Mouse (Mus musculus): Measurements from ENCODE around the gene Gm3336. TPM values are rescaled to one million over a fixed set of nuclear protein-coding genes. Genes with fewer than 3 reads are reported as not detected.

The Gm3336 gene
- polyA plus RNA-seq, 1 experiment, result not detected

DNA sequence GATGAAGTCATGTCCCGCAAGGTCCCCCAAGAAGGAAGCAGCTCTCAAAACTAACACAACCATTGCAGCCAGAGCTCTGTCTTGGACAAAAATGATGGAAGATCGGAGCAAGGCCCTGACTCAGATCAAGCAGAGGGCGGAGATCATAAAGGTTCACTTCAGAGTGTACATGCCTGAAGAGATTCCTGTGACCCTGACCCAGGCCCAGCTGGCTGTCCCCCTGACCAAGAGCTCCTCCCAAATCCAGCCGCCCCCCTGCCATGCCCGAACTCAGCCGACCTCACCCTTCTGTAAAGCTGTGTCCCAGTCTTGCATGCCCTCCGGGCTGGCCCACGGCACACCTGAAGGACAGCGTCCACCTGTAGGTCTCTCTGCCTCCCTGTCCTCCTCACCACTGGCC, 8.5 kb upstream of the Gm3336 start:
- Histone ChIP-seq H3K4me3 (ENCODE audit: insufficient read depth, low read length) (no peak overlapping the region), H3K27ac (ENCODE audit: insufficient read depth, low read length) (no peak overlapping the region), H3K4me1 (ENCODE audit: control insufficient read depth, insufficient read depth, low read length) (no peaks in the 10 kb centered on the region)
- no peak for TF ChIP-seq CTCF (IDR thresholded peaks at IDR 0.05; ENCODE audit: borderline replicate concordance, insufficient read depth, low read length)
- TF ChIP-seq POLR2A (IDR thresholded peaks at IDR 0.05; ENCODE audit: low read depth, low read length), result no peak

DNA sequence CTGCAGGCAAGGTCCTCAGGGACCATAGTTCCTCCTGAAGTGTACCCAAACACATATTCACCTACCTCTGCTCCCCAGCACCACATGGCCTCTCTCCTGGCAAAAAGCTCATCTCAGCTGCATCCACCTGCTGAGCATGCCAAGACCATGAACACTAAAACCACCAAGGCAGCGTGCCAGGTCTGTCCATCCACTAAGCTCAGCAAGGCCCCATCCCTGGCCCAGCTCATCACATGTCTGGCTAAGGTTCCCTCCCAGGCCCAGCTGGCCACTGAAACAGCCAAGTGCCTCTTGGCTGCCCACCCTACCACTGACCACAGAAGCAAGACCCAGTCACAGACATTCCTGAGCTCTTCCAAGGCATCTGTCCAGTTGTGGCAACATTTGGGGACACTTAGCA, 8.0 kb upstream of the Gm3336 start:
- H3K4me1 ChIP-seq (ENCODE audit: control insufficient read depth, insufficient read depth, low read length), result no peaks in the 10 kb centered on the region
- no peak overlapping the region for H3K27ac ChIP-seq (ENCODE audit: insufficient read depth, low read length)
- no peak overlapping the region for H3K4me3 ChIP-seq (ENCODE audit: insufficient read depth, low read length)
- TF ChIP-seq POLR2A (IDR thresholded peaks at IDR 0.05; ENCODE audit: low read depth, low read length), result no peak
- no peak for TF ChIP-seq CTCF (IDR thresholded peaks at IDR 0.05; ENCODE audit: borderline replicate concordance, insufficient read depth, low read length)

GRCm38 (mm10) chr8:70711041-70711440, 7.3 kb upstream of the Gm3336 start:
- Histone ChIP-seq H3K4me1 (ENCODE audit: control insufficient read depth, insufficient read depth, low read length) (no peaks in the 10 kb centered on the region), H3K27ac (ENCODE audit: insufficient read depth, low read length) (no peak overlapping the region)
- no peak for TF ChIP-seq CTCF (IDR thresholded peaks at IDR 0.05; ENCODE audit: borderline replicate concordance, insufficient read depth, low read length)
- no peak for TF ChIP-seq POLR2A (IDR thresholded peaks at IDR 0.05; ENCODE audit: low read depth, low read length)

DNA sequence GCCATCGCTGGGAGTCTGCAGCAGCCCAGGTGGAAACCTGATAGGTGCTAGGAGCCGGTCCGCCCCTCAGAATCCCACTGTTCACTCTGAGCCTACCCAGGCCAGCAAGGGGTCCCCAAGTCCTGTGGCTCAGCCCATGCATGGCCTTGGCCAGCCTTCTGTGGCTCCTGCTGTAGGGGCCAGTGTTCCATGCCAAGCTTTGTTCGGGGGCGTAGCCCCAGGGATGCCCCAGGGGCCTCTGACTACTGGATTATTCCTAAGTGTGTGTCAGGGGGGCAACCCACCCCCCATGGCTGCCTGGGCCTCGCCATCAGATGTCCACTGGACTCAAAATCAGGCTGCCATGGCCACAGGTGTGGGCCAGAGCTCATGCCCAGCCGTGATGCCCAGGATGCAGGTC, 4.4 kb upstream of the Gm3336 start:
- TF ChIP-seq POLR2A (IDR thresholded peaks at IDR 0.05; ENCODE audit: low read depth, low read length) (no peak), CTCF (IDR thresholded peaks at IDR 0.05; ENCODE audit: borderline replicate concordance, insufficient read depth, low read length) (no peak)
- no peaks in the 10 kb centered on the region for H3K4me1 ChIP-seq (ENCODE audit: control insufficient read depth, insufficient read depth, low read length)
- no peak overlapping the region for H3K27ac ChIP-seq (ENCODE audit: insufficient read depth, low read length)
- H3K4me3 ChIP-seq (ENCODE audit: insufficient read depth, low read length), result no peak overlapping the region

More at GRCm38 (mm10) chr8:70711041-70711440, 7.3 kb upstream of the Gm3336 start:
- H3K4me3 ChIP-seq (ENCODE audit: insufficient read depth, low read length), result no peak overlapping the region

DNA sequence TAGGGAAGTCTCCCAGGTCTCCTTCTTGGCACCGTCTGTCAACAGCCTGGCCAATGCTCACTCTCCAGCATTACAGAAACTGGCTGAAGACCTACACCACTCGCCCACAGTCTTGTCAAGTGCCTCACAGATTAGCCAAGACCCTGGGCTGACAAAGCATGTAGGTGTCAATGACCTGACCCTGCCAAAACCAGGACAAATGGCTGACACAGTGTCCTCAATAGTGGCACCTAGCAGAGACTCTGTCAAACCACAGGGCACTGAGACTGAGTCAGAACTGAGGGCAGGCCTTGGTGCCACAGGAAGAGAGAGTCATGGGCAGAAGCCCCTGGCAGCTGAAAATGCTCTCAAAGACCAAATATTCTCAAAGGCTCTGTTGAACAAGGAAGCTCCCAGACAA, 3.3 kb upstream of the Gm3336 start:
- no peaks in the 10 kb centered on the region for H3K4me1 ChIP-seq (ENCODE audit: control insufficient read depth, insufficient read depth, low read length)
- TF ChIP-seq CTCF (IDR thresholded peaks at IDR 0.05; ENCODE audit: borderline replicate concordance, insufficient read depth, low read length) (no peak), POLR2A (IDR thresholded peaks at IDR 0.05; ENCODE audit: low read depth, low read length) (no peak)
- H3K27ac ChIP-seq (ENCODE audit: insufficient read depth, low read length), result no peak overlapping the region
- no peak overlapping the region for H3K4me3 ChIP-seq (ENCODE audit: insufficient read depth, low read length)

DNA sequence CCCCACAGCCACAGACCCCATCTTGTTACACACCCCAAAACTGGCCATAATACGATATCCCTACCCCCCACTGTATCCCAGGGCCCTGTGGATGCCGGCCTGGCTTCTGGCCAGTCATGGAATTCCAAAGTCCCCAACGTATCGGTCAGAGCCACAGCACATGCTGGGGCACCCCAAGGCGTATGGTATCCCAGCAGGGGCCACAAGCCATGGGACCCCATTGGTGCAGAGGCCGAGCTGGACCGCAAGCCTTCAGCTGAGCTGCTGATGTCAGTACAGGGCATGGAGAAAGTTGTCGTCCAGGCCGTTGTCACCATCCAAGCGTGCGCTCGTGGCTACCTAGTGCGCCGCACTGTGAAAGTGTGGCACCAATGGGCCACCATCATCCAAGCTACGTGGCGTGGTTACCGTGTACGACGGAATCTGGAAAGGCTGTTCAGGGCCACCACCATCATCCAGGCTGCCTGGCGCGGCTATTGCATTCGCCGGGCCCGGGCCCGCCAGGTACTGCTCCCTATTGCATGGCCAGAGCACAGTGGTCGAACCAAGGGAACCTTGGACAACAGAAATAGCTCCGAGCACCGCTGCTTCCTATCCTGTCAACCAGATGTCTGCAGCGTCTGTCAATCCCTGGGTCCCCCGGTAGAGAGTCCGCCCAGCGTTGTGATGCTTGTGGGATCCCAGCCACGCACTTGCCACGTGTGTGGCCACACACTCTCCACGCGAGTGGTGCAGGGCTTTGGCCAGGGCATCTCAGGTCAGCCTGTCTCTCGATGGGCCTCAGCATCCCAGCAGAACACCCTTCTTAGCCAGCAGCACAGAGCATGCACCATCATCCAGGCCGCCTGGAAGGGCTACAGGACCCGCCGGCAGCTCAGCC, 1.6 kb upstream of the Gm3336 start:
- TF ChIP-seq CTCF (IDR thresholded peaks at IDR 0.05; ENCODE audit: borderline replicate concordance, insufficient read depth, low read length) (no peak), POLR2A (IDR thresholded peaks at IDR 0.05; ENCODE audit: low read depth, low read length) (no peak)
- Histone ChIP-seq H3K4me1 (ENCODE audit: control insufficient read depth, insufficient read depth, low read length) (no peaks in the 10 kb centered on the region), H3K4me3 (ENCODE audit: insufficient read depth, low read length) (no peak overlapping the region), H3K27ac (ENCODE audit: insufficient read depth, low read length) (no peak overlapping the region)

DNA sequence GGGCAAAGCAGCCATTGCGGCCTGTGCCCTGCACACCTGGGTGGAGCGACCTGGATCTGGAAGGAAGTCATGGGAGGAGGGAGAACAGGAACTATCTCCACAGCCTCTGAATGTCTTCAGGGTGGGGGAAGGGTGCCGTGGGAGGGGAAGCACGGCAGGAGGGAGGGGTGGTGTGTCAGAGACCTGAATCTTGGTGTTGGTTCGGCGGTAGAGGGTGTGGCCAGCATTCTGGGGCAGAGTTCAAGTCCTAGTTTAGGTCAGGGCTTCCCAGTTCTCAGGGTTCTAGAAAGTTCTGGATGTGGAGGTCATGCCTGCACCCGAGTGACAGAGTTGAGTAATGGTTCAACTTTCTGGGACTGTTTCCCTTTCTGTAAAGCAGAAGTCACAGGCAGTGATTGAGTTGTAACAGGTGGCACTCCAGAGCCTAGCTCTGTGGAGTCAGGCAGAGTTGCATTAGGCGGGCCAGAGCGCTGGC, 1.5 kb downstream of the Gm3336 start:
- no peak for TF ChIP-seq POLR2A (IDR thresholded peaks at IDR 0.05; ENCODE audit: low read depth, low read length)
- no peak for TF ChIP-seq CTCF (IDR thresholded peaks at IDR 0.05; ENCODE audit: borderline replicate concordance, insufficient read depth, low read length)
- Histone ChIP-seq H3K4me3 (ENCODE audit: insufficient read depth, low read length) (no peak overlapping the region), H3K27ac (ENCODE audit: insufficient read depth, low read length) (no peak overlapping the region), H3K4me1 (ENCODE audit: control insufficient read depth, insufficient read depth, low read length) (no peaks in the 10 kb centered on the region)

DNA sequence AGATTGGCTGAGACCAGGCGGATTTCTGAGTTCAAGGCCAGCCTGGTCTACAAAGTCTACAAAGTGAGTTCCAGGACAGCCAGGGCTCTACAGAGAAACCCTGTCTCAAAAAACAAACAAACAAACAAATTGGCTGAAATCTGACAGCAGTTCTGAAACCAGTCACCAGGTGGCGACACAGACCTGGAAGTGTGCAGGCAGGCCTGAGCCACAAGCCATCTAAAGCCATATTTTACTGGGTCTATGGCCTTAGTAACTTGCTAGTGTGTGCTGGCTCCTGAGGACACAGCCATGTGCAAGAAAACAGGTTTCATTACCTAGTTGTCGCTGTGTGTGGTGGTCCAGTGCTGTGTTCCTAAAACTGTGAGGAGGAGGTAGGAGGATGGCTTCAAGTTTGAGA, 2.4 kb downstream of the Gm3336 start:
- no peak overlapping the region for H3K27ac ChIP-seq (ENCODE audit: insufficient read depth, low read length)
- H3K4me3 ChIP-seq (ENCODE audit: insufficient read depth, low read length), result no peak overlapping the region
- TF ChIP-seq CTCF (IDR thresholded peaks at IDR 0.05; ENCODE audit: borderline replicate concordance, insufficient read depth, low read length) (peak; percentile 93), POLR2A (IDR thresholded peaks at IDR 0.05; ENCODE audit: low read depth, low read length) (no peak)
- no peaks in the 10 kb centered on the region for H3K4me1 ChIP-seq (ENCODE audit: control insufficient read depth, insufficient read depth, low read length)

DNA sequence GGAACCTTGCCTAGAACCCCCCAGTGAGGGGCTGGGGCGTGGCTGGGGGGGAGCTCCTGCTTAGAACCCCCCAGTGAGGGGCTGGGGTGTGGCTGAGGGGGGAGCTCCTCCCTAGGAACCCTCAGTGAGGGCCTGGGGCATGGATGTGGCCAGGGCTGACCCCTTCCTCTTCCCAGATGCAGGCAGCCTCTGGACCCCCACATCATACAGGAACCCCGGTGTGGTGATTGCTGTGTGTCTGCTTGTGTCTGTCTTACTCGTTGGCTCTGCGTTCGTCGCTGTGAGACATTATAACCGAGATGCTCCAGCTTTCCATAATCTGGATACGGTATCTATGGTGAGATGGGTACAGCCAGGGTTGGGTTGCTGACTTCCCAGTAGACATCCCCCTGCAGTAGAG, 3.3 kb downstream of the Gm3336 start:
- no peak for TF ChIP-seq CTCF (IDR thresholded peaks at IDR 0.05; ENCODE audit: borderline replicate concordance, insufficient read depth, low read length)
- TF ChIP-seq POLR2A (IDR thresholded peaks at IDR 0.05; ENCODE audit: low read depth, low read length), result no peak
- Histone ChIP-seq H3K4me3 (ENCODE audit: insufficient read depth, low read length) (no peak overlapping the region), H3K27ac (ENCODE audit: insufficient read depth, low read length) (no peak overlapping the region), H3K4me1 (ENCODE audit: control insufficient read depth, insufficient read depth, low read length) (no peaks in the 10 kb centered on the region)

DNA sequence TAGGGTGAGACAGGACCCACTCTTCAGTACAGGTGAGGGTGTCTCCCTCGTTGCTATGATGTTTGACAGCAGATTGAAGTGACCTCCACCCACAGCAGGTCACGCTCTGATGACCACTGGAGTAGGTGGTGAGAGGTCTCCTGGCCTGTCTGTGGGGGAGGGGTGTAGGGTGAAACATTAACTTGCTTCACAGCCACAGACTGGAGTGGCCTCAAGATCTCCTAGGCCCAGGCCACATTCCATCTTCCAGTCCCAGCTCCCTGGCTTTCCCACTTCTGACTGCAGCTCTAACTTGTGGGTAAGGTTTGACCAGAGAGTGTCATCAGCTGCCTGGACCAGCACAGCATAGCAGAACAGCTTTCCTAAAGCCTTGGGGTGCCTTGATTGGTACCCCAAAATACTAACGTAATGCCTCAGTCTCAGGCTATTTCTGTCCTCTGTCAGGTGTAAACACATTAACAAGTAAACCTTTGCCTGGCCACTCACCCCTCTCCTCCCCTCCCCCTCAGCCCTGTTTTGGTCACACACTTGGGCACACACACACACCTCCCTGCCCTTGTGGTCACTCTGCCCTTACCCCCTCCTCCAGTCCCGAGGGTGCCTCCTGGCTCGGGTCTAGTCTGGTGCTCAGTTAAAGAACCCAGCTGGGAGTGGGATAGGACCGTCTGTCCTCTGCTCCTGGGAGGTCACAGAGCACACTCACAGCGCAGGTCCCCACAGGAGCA, 5.3 kb downstream of the Gm3336 start, which contains the start of gene Pde4c:
TSS of gene Pde4c (plus strand) at position 235 of the 725 bp plus-strand sequence.
- Histone ChIP-seq H3K27ac (ENCODE audit: insufficient read depth, low read length) (no peak within 1 kb of the TSS), H3K4me1 (ENCODE audit: control insufficient read depth, insufficient read depth, low read length) (no peaks in the 10 kb centered on the region), H3K4me3 (ENCODE audit: insufficient read depth, low read length) (no peak within 1 kb of the TSS)
- TF ChIP-seq POLR2A (IDR thresholded peaks at IDR 0.05; ENCODE audit: low read depth, low read length) (no peak), CTCF (IDR thresholded peaks at IDR 0.05; ENCODE audit: borderline replicate concordance, insufficient read depth, low read length) (no peak)
